Mouse (Mus musculus) granulocyte monocyte progenitor cell, adult 5-6 weeks (primary cell): ENCODE results near the gene Magi1. TPM values are rescaled to one million over a fixed set of nuclear protein-coding genes. Genes with fewer than 3 reads are reported as not detected.

Experiments used
- ATAC-seq: replicated peaks from 2 replicates; pipeline ENCODE4 v1.8.0; 2016; ENCODE audit warnings: mild to moderate bottlenecking, moderate TSS enrichment, inconsistent platforms; ENCODE audit not compliant: poor library complexity, severe bottlenecking
- total RNA-seq, 2 experiments: library from RNA; stranded (forward) in 1 of 2; stranded (reverse) in 1 of 2; fragments of 200-712, 200-1000 nt in 1 of 2; fragments of >200 nt in 1 of 2; fragmentation: Nextera tagmentation in 1 of 2; gene quantifications; 2 replicates each; pipeline ENCODE4 v1.2.3; 2014 to 2017

The Magi1 gene
- total RNA-seq, 2 experiments from 2014 or later = 0.10 TPM; not detected in 1

- ATAC-seq = no peak
Observed at GRCm38 (mm10) chr6:93922931-93923330, 360.8 kb downstream of the Magi1 start.

DNA sequence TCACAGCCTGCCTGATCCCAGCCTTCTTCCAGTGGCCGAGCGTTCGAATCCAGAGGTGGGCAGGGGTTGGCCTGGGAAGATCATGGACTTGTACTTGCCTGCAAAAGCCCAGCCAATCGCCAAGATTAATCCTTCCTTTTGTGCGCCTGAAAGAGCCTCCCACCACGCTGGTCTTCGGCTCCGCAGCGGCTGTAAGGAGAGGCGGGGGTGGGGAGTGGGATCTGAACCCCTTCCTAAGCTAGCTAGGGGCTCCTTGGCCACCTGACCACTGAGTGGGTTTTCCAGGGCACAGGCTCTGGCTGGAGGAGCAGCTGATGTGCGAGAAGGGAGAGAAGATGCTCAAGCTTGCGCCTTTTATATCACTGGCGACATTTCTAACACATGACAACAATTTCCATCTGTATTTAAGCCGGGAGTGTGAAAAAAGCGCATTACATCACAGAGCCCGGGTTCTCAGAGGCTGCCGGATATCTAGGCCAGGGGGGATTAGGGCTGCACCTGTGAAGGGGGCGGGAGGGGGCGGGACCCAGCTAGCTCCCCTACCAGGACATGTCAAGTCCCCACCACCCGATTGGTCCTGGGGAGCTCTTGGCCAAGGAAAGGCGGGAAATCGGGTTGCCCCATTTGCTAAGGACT is 370.4 kb downstream of the Magi1 start:
- ATAC-seq = no peak

- ATAC-seq = no peak
Observed at GRCm38 (mm10) chr6:93912582-93913225, 371.0 kb downstream of the Magi1 start.

DNA sequence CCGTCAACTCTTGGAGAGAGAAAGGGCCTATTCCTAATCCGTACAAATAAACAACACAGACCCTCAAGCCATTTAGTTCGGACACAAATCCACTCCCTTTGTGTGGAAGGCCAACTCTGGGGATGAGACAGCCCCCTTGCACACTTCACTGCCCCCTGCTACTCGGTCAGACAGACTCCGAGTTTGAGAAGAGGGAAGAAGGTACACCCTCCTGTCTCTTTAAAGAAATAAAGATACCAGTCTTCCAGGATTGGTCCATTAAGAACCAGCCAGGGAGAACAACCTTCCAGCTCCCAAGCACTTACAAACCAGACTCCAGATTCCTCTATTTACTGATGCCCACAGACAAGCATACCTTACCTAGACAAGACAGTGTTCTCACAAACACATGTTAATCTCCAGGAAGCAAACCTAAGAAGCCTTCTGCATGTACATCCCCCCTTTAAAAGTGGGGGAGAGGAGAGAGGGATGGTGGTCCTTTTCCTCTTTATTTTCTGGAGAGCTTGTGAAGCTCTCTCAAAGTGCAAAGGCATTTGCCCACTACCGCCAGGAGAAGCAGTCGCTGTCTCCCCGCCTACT is 371.6 kb downstream of the Magi1 start:
- no peak for ATAC-seq

GRCm38 (mm10) chr6:93911420-93911819 is 372.3 kb downstream of the Magi1 start:
- ATAC-seq = no peak

DNA sequence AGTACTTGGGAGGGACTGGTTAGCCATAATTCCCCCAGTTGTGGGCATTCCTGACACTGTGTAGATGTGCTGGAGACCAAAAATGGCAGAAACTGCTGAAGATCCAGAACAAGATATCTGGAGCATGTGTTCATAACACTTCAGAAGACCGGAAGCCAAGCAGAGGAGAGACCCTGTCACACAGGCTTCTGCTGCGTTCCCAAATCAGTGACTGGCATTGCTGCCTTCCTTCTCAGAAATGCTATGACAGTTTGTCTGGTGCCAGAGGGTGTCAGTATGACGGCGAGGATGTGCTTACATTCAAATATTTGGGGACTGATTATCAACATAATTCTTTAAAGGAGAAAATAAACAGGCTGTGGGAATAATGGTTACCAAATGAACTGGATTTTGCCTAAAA is 373.7 kb downstream of the Magi1 start:
- ATAC-seq = no peak

DNA sequence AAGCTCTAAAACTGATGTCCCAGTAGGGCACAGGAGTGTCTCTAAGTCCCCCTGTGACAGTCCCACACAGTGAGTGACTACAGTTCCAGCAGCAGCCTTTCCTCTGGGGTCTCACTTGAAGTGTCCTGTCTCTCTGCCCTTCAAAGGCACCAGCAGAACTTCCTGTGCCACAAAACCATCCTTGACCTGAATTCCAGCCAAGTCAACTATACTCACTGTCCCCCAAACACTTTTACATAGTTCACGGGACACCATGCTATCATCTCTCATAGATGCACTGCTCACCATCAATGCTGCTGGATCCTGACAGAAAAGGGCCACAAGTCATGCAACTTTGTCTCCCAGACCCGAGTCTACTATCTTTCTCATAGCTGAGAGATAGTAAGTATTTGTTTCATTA is 378.7 kb downstream of the Magi1 start:
- no peak for ATAC-seq

DNA sequence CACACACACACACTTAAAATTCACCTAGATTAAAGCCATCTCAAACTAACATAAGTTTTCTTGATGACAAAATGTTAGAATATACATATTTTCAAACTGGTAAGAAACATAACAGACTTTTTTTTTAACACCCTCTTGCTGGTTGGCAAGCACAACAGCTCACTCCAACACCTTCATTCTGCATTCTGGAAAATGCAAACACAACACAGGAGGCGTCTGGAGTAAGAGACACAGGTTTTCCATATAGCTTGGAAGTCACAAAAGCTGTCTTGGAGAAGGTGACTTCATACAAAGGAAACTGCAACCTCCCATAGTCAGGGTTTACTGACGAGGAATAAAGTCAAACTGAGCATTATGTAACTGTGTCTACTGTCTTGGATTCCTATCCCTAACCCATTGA is 381.5 kb downstream of the Magi1 start:
- no peak for ATAC-seq

- ATAC-seq = no peak
Observed at GRCm38 (mm10) chr6:93901408-93901807, 382.3 kb downstream of the Magi1 start.

GRCm38 (mm10) chr6:93897512-93897911 is 386.2 kb downstream of the Magi1 start:
- no peak for ATAC-seq

DNA sequence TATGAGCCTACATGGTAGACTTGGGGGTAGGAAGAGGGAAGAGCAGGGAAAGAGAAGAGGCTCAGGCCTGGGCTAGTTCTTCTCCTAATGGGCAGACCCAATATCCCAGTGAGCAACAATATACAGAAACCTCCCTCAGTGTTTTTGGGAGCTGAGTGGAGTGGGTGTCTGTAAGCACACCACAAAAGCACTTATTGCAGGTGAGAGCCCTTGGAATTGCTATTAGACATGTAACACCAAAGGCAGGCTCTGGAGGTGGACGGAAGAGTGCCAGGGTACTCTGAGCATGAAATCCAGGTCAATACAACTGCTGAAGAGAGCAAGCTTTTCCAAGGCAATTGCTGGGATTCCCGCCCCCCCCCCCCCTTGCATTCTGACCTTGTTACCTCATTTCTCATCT is 388.0 kb downstream of the Magi1 start:
- no peak for ATAC-seq

DNA sequence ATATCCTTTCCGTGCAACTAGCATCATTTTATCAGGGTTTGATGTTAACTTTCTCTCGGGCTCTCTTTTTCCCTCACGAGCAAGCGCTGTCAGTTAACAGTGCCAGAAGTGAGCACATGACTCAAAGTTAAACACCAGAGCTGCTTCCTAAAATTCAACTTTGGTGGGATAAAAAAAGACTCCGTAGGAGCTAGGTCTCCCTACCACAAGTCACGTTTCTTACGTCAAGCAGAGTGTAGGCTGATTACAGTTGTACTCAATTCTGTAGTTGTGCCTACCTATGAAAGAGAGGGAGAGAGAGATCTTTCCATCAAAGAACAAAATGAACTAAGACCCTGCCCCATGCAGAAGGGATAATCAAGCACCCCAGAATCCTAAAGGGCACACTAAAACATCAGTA is 389.8 kb downstream of the Magi1 start:
- ATAC-seq = no peak

DNA sequence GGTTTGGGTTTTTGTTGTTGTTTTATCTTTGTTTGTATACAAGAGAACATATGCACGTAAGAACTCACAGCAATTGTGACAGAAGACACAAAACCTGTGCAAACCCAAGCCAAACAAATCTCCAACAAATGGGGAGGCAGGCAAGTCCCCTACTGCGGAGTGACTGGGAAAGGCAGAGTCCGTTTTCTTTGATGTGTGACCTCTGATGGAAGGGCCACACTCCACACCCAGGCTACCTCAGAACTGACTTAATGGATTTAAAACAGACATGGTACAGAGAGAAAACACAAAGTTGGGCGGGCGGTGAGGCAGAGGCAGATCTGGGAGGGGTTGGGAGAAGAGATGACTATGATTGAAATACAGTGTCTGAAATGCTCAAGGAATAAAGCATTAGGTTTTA is 390.8 kb downstream of the Magi1 start:
- no peak for ATAC-seq

DNA sequence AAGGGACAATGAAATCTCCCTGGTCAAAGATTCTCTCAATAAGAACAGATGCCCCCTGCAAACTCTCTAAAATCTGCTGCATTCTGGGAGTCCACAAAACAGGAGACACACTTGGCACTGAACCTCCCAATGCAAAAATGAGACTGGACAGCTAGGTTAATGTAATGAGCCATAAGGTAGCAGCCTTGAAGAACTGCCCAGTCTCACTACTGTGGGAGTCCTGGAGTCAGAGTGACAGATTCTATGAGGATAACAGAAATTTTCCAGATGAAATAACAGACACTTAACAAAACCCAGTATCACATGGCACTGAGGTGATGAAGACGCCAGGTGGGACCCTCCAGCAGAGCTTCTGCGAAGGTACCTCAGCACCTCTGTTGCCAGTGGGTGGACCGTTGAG is 393.7 kb downstream of the Magi1 start:
- no peak for ATAC-seq

GRCm38 (mm10) chr6:93877337-93877736 is 406.4 kb downstream of the Magi1 start:
- ATAC-seq = no peak

DNA sequence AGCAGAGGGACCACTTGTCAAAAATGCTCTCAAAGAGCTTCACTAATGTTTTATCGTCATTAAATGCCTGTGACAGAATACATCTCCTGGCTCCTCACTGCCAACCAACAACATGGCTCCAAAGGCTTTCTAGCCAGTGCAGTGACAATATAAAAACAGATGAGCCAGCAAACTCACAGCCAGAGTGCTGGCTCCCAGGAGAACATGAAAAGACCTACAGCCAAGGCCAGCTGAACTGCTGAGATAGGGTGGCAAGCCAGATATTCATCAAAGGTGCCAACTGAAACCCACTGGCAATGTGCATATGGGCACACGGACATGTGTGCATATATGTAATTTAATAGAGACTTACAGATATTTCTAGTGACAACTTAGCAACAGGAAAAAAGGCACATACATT is 408.8 kb downstream of the Magi1 start:
- no peak for ATAC-seq

- ATAC-seq = no peak
Observed at GRCm38 (mm10) chr6:93874376-93874775, 409.3 kb downstream of the Magi1 start.

DNA sequence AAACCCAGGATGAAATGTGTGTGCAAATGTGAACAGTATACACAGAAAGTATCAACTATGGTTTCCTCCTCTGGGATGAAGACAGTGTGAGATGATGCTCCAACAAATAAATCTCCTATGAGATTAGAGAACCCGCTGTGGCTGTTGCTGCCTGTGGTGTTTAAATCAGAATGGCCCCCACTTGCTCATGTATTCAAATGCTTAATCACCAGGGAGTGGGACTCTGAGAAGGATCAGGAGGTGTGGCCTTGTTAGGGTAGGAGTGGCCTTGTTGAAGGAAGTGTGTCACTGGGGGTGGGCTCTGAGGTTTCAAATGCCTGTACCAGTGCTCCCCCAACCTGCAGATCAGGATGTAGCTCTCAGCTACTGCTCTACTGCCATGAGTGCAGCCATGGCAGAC is 410.2 kb downstream of the Magi1 start:
- ATAC-seq = no peak

DNA sequence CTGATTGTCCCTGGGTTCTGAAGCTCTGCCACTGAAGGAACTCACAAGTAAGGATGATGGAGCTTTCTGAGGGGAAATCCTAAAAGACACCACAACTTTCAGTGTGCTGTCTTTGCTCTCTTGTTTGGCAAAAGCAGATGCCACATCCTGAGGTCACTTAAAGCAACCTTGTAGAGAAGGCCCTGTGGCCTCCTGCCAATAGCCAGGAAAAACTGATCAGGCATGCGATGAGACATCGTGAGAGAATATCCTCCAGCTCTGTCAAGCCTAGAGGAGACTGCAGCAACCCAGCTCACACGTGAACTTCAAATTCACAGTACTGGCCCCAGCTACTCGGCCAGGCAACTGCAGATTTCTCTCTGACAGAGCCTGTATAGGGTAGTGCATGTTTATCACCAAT is 412.2 kb downstream of the Magi1 start:
- no peak for ATAC-seq

- no peak for ATAC-seq
Observed at GRCm38 (mm10) chr6:93870023-93870422, 413.7 kb downstream of the Magi1 start.

DNA sequence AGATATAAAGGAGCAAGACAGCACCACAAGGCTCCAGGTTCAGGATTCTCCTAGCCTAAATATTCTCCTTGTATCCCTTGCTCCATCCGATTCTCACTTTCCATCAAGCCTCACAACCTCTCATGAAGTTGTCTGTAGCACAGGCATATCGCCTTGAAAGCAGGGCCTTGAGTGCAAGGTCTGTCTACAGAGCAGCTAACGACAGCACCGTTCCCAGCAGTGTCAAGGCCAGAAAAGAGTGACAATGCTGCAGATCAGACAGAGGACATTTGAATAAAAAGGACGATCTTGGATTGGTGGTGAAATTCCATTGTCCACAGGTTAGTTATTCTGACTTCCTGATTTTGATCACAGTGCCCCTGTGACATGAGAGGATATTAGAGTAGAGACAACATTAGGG is 421.5 kb downstream of the Magi1 start:
- no peak for ATAC-seq

- no peak for ATAC-seq
Observed at GRCm38 (mm10) chr6:93856783-93857182, 426.9 kb downstream of the Magi1 start.
